Mouse (Mus musculus): ENCODE data around the gene 4921507P07Rik. TPM values are rescaled to one million over a fixed set of nuclear protein-coding genes. Genes with fewer than 3 reads are reported as not detected.
"Not testable (repeated sequence)": the region's sequence is repeated elsewhere in the genome, so short reads cannot be mapped to it uniquely, and the experiment has no call there.

4921507P07Rik gene
- polyA plus RNA-seq, 1 experiment = 0.01 TPM

- no peaks in the 10 kb centered on the region for H3K27me3 ChIP-seq (ENCODE audit: control insufficient read depth, insufficient read depth, insufficient read length)
- TF ChIP-seq REST (IDR thresholded peaks at IDR 0.05; ENCODE audit: insufficient read depth, insufficient read length) (no peak), USF1 (IDR thresholded peaks at IDR 0.05; ENCODE audit: low read depth) (no peak), SRF (IDR thresholded peaks at IDR 0.05; ENCODE audit: control insufficient read depth, insufficient read length, low read depth) (no peak), E2F4 (IDR thresholded peaks at IDR 0.05; ENCODE audit: insufficient read depth) (no peak), MYOD1 (IDR thresholded peaks at IDR 0.05; ENCODE audit: control insufficient read depth in 1 of 3, insufficient read length in 2 of 3, low read depth in 2 of 3) (no peak), POLR2AphosphoS2 (IDR thresholded peaks at IDR 0.05; ENCODE audit: insufficient read length, low read depth) (no peak), MAX (IDR thresholded peaks at IDR 0.05; ENCODE audit: low read depth) (no peak), TCF12 (IDR thresholded peaks at IDR 0.05; ENCODE audit: insufficient read depth, poor library complexity, severe bottlenecking) (no peak), TCF3 (IDR thresholded peaks at IDR 0.05; ENCODE audit: insufficient read length, low read depth) (no peak), CEBPB (IDR thresholded peaks at IDR 0.05; ENCODE audit: insufficient read depth, poor library complexity, severe bottlenecking) (no peak), POLR2A (IDR thresholded peaks at IDR 0.05; ENCODE audit: insufficient read length, low read depth) (no peak), MYOG (IDR thresholded peaks at IDR 0.05; ENCODE audit: control insufficient read depth in 1 of 3, insufficient read depth in 1 of 3, insufficient read length in 2 of 3, low read depth in 2 of 3) (no peak)
- H3ac ChIP-seq (ENCODE audit: control insufficient read depth, insufficient read length) = no peak overlapping the region
- no peaks in the 10 kb centered on the region for H3K79me2 ChIP-seq (ENCODE audit: control insufficient read depth, insufficient read depth)
- H3K4me2 ChIP-seq (ENCODE audit: low read depth) = no peak overlapping the region
- H3K4me3 ChIP-seq = no peak overlapping the region
- no peaks in the 10 kb centered on the region for H3K36me3 ChIP-seq (ENCODE audit: control insufficient read depth, insufficient read depth)
These were observed 43.2 kb upstream of the 4921507P07Rik start for GRCm38 (mm10) chr6:50639656-50640055.

- H3K27me3 ChIP-seq (ENCODE audit: control insufficient read depth, insufficient read depth, insufficient read length) = peaks cover 10% of the 10 kb centered on the region
- not testable (repeated sequence) for H3ac ChIP-seq (ENCODE audit: control insufficient read depth, insufficient read length); H3K36me3 ChIP-seq (ENCODE audit: control insufficient read depth, insufficient read depth); H3K4me2 ChIP-seq (ENCODE audit: low read depth); H3K4me3 ChIP-seq; H3K79me2 ChIP-seq (ENCODE audit: control insufficient read depth, insufficient read depth)
These were observed 29.7 kb upstream of the 4921507P07Rik start for GRCm38 (mm10) chr6:50626170-50626569.

- H3K4me3 ChIP-seq; H3K36me3 ChIP-seq (ENCODE audit: control insufficient read depth, insufficient read depth); H3K27me3 ChIP-seq (ENCODE audit: control insufficient read depth, insufficient read depth, insufficient read length); H3K79me2 ChIP-seq (ENCODE audit: control insufficient read depth, insufficient read depth); H3ac ChIP-seq (ENCODE audit: control insufficient read depth, insufficient read length); H3K4me2 ChIP-seq (ENCODE audit: low read depth): not testable (repeated sequence)
These were observed 21.8 kb upstream of the 4921507P07Rik start for GRCm38 (mm10) chr6:50618273-50618672.

GRCm38 (mm10) chr6:50601620-50602019 is 5.2 kb upstream of the 4921507P07Rik start:
- no peaks in the 10 kb centered on the region for H3K79me2 ChIP-seq (ENCODE audit: control insufficient read depth, insufficient read depth)
- no peak for TF ChIP-seq REST (IDR thresholded peaks at IDR 0.05; ENCODE audit: insufficient read depth, insufficient read length)
- no peak for TF ChIP-seq MAX (IDR thresholded peaks at IDR 0.05; ENCODE audit: low read depth)
- no peak for TF ChIP-seq TCF3 (IDR thresholded peaks at IDR 0.05; ENCODE audit: insufficient read length, low read depth)
- no peak for TF ChIP-seq TCF12 (IDR thresholded peaks at IDR 0.05; ENCODE audit: insufficient read depth, poor library complexity, severe bottlenecking)
- TF ChIP-seq POLR2A (IDR thresholded peaks at IDR 0.05; ENCODE audit: insufficient read length, low read depth) = no peak
- H3K36me3 ChIP-seq (ENCODE audit: control insufficient read depth, insufficient read depth) = no peaks in the 10 kb centered on the region
- H3K27me3 ChIP-seq (ENCODE audit: control insufficient read depth, insufficient read depth, insufficient read length) = peaks cover 19% of the 10 kb centered on the region
- no peak overlapping the region for H3ac ChIP-seq (ENCODE audit: control insufficient read depth, insufficient read length)
- H3K4me3 ChIP-seq = no peak overlapping the region
- no peak overlapping the region for H3K4me2 ChIP-seq (ENCODE audit: low read depth)

- no peak for TF ChIP-seq MYOD1 (IDR thresholded peaks at IDR 0.05; ENCODE audit: control insufficient read depth in 1 of 3, insufficient read length in 2 of 3, low read depth in 2 of 3)
- no peak for TF ChIP-seq SRF (IDR thresholded peaks at IDR 0.05; ENCODE audit: control insufficient read depth, insufficient read length, low read depth)
- no peak for TF ChIP-seq MYOG (IDR thresholded peaks at IDR 0.05; ENCODE audit: control insufficient read depth in 1 of 3, insufficient read depth in 1 of 3, insufficient read length in 2 of 3, low read depth in 2 of 3)
- no peak for TF ChIP-seq TCF3 (IDR thresholded peaks at IDR 0.05; ENCODE audit: insufficient read length, low read depth)
- TF ChIP-seq REST (IDR thresholded peaks at IDR 0.05; ENCODE audit: insufficient read depth, insufficient read length) = no peak
- no peak for TF ChIP-seq MAX (IDR thresholded peaks at IDR 0.05; ENCODE audit: low read depth)
- no peak for TF ChIP-seq E2F4 (IDR thresholded peaks at IDR 0.05; ENCODE audit: insufficient read depth)
- TF ChIP-seq CEBPB (IDR thresholded peaks at IDR 0.05; ENCODE audit: insufficient read depth, poor library complexity, severe bottlenecking) = no peak
- no peak for TF ChIP-seq USF1 (IDR thresholded peaks at IDR 0.05; ENCODE audit: low read depth)
- TF ChIP-seq POLR2AphosphoS2 (IDR thresholded peaks at IDR 0.05; ENCODE audit: insufficient read length, low read depth) = no peak
- TF ChIP-seq POLR2A (IDR thresholded peaks at IDR 0.05; ENCODE audit: insufficient read length, low read depth) = no peak
- no peak for TF ChIP-seq TCF12 (IDR thresholded peaks at IDR 0.05; ENCODE audit: insufficient read depth, poor library complexity, severe bottlenecking)
- H3K27me3 ChIP-seq (ENCODE audit: control insufficient read depth, insufficient read depth, insufficient read length) = peaks cover 16% of the 10 kb centered on the region
- no peak overlapping the region for H3ac ChIP-seq (ENCODE audit: control insufficient read depth, insufficient read length)
- no peaks in the 10 kb centered on the region for H3K36me3 ChIP-seq (ENCODE audit: control insufficient read depth, insufficient read depth)
- no peaks in the 10 kb centered on the region for H3K79me2 ChIP-seq (ENCODE audit: control insufficient read depth, insufficient read depth)
- no peak overlapping the region for H3K4me3 ChIP-seq
- H3K4me2 ChIP-seq (ENCODE audit: low read depth) = no peak overlapping the region
These were observed 2.1 kb upstream of the 4921507P07Rik start for GRCm38 (mm10) chr6:50598560-50598959.

- Histone ChIP-seq H3K36me3 (ENCODE audit: control insufficient read depth, insufficient read depth) (no peaks in the 10 kb centered on the region), H3K27me3 (ENCODE audit: control insufficient read depth, insufficient read depth, insufficient read length) (peaks cover 7% of the 10 kb centered on the region), H3ac (ENCODE audit: control insufficient read depth, insufficient read length) (no peak overlapping the region), H3K4me3 (no peak overlapping the region), H3K4me2 (ENCODE audit: low read depth) (no peak overlapping the region), H3K79me2 (ENCODE audit: control insufficient read depth, insufficient read depth) (no peaks in the 10 kb centered on the region)
- TF ChIP-seq MAX (IDR thresholded peaks at IDR 0.05; ENCODE audit: low read depth) (no peak), USF1 (IDR thresholded peaks at IDR 0.05; ENCODE audit: low read depth) (no peak), MYOG (IDR thresholded peaks at IDR 0.05; ENCODE audit: control insufficient read depth in 1 of 3, insufficient read depth in 1 of 3, insufficient read length in 2 of 3, low read depth in 2 of 3) (no peak), REST (IDR thresholded peaks at IDR 0.05; ENCODE audit: insufficient read depth, insufficient read length) (no peak), TCF3 (IDR thresholded peaks at IDR 0.05; ENCODE audit: insufficient read length, low read depth) (no peak), E2F4 (IDR thresholded peaks at IDR 0.05; ENCODE audit: insufficient read depth) (no peak), SRF (IDR thresholded peaks at IDR 0.05; ENCODE audit: control insufficient read depth, insufficient read length, low read depth) (no peak), POLR2AphosphoS2 (IDR thresholded peaks at IDR 0.05; ENCODE audit: insufficient read length, low read depth) (no peak), CEBPB (IDR thresholded peaks at IDR 0.05; ENCODE audit: insufficient read depth, poor library complexity, severe bottlenecking) (no peak), TCF12 (IDR thresholded peaks at IDR 0.05; ENCODE audit: insufficient read depth, poor library complexity, severe bottlenecking) (no peak), POLR2A (IDR thresholded peaks at IDR 0.05; ENCODE audit: insufficient read length, low read depth) (no peak), MYOD1 (IDR thresholded peaks at IDR 0.05; ENCODE audit: control insufficient read depth in 1 of 3, insufficient read length in 2 of 3, low read depth in 2 of 3) (no peak)
These were observed 2.1 kb downstream of the 4921507P07Rik start for GRCm38 (mm10) chr6:50594372-50594771.

Data from myocyte (in vitro differentiated cells).